Mouse (Mus musculus) hindbrain, embryonic 15.5 days (tissue): ENCODE results near the gene Hspb11. TPM values are rescaled to one million over a fixed set of nuclear protein-coding genes. Genes with fewer than 3 reads are reported as not detected.

Source experiments
- ATAC-seq: fragments of 200-750 bp; cut with Nextera tagmentation; 2 replicates; pipeline ENCODE4 v1.8.0; 2017; ENCODE audit warnings: low read depth, moderate number of reproducible peaks, moderate TSS enrichment; ENCODE audit not compliant: low FRiP score
- H3K27ac ChIP-seq: fragments of 300-500 bp; sonication (generic); replicated peaks from 2 replicates; pipeline ENCODE4 v1.5.1; 2015; ENCODE audit warnings: mild to moderate bottlenecking, inconsistent platforms
- H3K27me3 ChIP-seq: fragments of 300-500 bp; sonication (generic); 2 replicates; pipeline ENCODE4 v1.6.1; 2015; ENCODE audit warnings: control low read depth, inconsistent platforms
- H3K36me3 ChIP-seq: fragments of 300-500 bp; sonication (generic); 2 replicates; pipeline ENCODE4 v1.6.1; 2015; ENCODE audit warnings: control low read depth, inconsistent platforms
- H3K4me1 ChIP-seq: fragments of 300-500 bp; sonication (generic); replicated peaks from 2 replicates; pipeline ENCODE4 v1.6.1; 2015; ENCODE audit warnings: control low read depth, inconsistent platforms
- H3K4me2 ChIP-seq: fragments of 300-500 bp; sonication (generic); 2 replicates; pipeline ENCODE4 v1.6.1; 2015; ENCODE audit warnings: moderate library complexity, mild to moderate bottlenecking, inconsistent platforms
- H3K4me3 ChIP-seq: fragments of 300-500 bp; sonication (generic); 2 replicates; pipeline ENCODE4 v1.5.1; 2015; ENCODE audit warnings: mild to moderate bottlenecking, inconsistent platforms
- H3K9ac ChIP-seq: fragments of 300-500 bp; sonication (generic); 2 replicates; pipeline ENCODE4 v1.6.1; 2015; ENCODE audit warnings: inconsistent platforms
- H3K9me3 ChIP-seq: fragments of 300-500 bp; sonication (generic); 2 replicates; pipeline ENCODE4 v1.6.1; 2016; ENCODE audit warnings: control low read depth, inconsistent platforms
- WGBS: fragments of 180-500 bp; shearing (Covaris S2); methylation state at CpG from one replicate; pipeline ENCODE4 v1.1.7; 2015; 5-methylcytosine and 5-hydroxymethylcytosine counted together
- polyA plus RNA-seq: library from polyadenylated mRNA; unstranded; fragments of >200 nt; fragmentation: Nextera tagmentation; extraction: Ambion mirVana; gene quantifications from 2 replicates; pipeline ENCODE4 v1.2.1, GENCODE M21; 2015

Gene Hspb11
- polyA plus RNA-seq, 1 experiment from 2014 or later, result 34.8 TPM

DNA sequence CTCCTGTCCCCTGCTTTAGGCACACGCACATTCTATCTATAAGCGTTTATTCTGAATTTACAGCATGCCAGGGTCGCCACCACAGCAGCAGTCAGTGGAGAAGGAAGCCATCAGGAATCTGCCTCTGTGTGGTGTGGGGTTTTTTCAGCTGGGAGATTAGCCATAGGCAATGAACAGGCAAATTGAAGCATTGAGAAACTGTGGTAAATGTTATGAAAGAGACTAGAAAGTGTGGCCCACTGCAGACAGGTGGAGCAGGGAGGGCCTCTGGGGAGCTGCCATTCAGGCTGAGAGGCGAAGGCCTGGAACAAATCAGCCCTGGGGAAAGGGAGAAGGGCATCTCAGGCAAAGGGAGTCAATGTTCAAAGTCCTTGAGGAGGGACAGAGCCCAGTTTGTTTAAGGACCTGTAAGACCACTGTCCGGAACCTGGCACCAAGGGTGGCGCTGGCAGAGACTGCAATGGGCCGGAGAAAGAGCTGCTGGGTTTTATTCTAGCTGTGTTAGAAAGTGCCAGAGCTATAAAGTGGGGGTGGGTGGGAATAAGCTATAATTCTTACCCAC is 46.5 kb downstream of the Hspb11 start:
- Histone ChIP-seq H3K9ac (no peak overlapping the region), H3K27me3 (no peaks in the 10 kb centered on the region), H3K27ac (no peak overlapping the region), H3K4me3 (no peak overlapping the region), H3K9me3 (no peaks in the 10 kb centered on the region), H3K36me3 (no peaks in the 10 kb centered on the region), H3K4me1 (no peaks in the 10 kb centered on the region), H3K4me2 (no peak overlapping the region)
- ATAC-seq, result no peak
- 92% methylated on average over 7 of the region's 7 CpGs for WGBS

DNA sequence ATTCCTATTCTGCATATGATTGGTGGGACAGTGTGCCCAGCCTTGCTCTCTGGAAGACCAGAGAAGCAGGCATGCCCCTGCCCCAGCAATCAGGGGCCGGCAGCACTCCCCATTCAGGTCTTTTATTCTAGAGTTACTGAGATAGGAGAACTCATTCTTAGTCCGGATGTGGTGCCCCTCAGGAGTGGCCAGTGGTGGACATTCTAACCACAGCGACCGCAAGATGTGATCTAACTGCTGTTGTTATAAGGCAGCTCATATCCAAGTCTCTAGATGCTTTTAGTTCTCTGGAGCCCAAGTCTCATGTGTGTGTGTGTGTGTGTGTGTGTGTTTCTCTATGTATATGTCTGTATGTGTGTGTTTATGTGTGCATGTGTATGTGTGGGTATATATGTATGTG is 47.0 kb downstream of the Hspb11 start:
- no peak for ATAC-seq
- 85% methylated on average over 4 of the region's 4 CpGs for WGBS
- no peaks in the 10 kb centered on the region for H3K4me1 ChIP-seq
- no peak overlapping the region for H3K4me2 ChIP-seq
- H3K27ac ChIP-seq, result no peak overlapping the region
- H3K9me3 ChIP-seq, result no peaks in the 10 kb centered on the region
- no peak overlapping the region for H3K4me3 ChIP-seq
- H3K27me3 ChIP-seq, result no peaks in the 10 kb centered on the region
- H3K36me3 ChIP-seq, result no peaks in the 10 kb centered on the region
- no peak overlapping the region for H3K9ac ChIP-seq

DNA sequence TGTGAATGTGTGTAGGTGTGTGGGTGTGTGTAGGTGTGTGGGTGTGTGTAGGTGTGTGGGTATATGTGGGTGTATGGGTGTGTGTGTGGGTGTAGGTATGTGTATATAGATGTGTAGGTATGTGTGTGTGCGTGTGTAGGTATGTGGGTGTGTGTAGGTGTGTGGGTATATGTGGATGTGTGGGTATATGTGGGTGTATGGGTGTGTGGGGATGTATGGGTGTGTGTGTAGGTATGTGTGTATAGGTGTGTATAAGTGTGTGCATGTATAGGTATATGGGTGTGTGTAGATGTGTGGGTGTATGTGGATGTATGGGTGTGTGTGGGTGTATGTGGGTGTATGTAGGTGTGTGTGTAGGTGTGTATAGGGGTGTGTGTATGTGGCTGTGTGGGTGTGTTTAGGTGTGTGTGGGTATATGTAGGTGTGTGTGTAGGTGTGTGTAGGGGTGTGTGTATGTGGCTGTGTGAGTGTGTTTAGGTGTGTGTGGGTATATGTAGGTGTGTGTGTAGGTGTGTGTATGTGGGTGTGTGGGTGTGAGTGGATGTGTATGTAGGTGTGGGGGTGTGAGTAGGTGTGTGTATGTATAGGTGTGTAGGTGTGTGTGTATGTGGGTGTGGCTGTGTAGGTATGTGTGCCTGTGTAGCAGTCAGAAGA is 47.6 kb downstream of the Hspb11 start:
- WGBS, result 93% methylated on average over 1 of the region's 1 CpGs
- no peak overlapping the region for H3K9ac ChIP-seq

DNA sequence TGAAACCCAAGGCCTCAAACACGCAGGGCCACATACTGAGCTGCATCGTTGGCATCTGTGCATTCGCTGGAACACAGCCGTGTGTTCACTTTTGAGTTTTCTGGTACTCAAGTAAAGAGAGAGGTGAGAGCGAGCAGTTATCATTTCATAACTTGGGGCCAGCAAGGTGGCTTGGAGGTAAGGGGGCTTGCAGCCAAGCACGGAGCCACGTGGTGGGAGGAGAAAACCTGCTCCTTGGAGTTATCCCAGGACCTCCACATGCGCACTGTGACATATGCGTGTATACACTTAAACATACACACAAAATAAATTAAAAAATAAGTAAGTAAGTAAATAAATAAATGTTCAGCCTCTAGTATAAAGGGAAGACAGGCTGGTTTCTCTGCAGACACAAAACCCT is 48.8 kb downstream of the Hspb11 start:
- Histone ChIP-seq H3K9me3 (no peaks in the 10 kb centered on the region), H3K9ac (no peak overlapping the region), H3K4me2 (no peak overlapping the region), H3K27ac (no peak overlapping the region), H3K4me3 (no peak overlapping the region), H3K4me1 (0 out of 2 replicates have a peak, but pooled peaks cover 4% of the 10 kb centered on the region), H3K36me3 (no peaks in the 10 kb centered on the region), H3K27me3 (no peaks in the 10 kb centered on the region)
- 87% methylated on average over 9 of the region's 9 CpGs for WGBS
- no peak for ATAC-seq

More for the DNA sequence above, 47.6 kb downstream of the Hspb11 start:
- H3K4me2 ChIP-seq, result no peak overlapping the region
- H3K36me3 ChIP-seq, result no peaks in the 10 kb centered on the region
- H3K27ac ChIP-seq, result no peak overlapping the region
- H3K27me3 ChIP-seq, result no peaks in the 10 kb centered on the region
- no peak overlapping the region for H3K4me3 ChIP-seq
- no peaks in the 10 kb centered on the region for H3K9me3 ChIP-seq
- no peak for ATAC-seq
- H3K4me1 ChIP-seq, result no peaks in the 10 kb centered on the region

DNA sequence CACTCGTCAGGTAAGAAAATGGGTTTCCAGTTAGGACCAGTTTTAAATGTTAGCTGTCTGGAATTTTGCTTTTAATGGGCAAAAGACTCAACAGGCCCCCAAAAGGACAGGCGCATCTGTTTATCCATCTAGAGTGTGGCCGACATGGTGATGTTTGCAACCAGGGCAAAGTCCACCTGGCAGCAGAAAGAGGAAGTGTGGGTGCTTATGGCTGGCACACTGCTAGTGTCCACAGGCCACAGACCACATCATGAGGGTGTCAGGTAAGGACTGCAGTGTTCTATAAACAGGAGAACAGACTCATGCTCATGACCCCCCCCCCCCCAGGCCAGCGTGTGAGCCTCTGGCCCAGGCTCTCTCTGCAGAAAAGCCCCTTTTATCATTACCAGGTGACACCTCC is 49.4 kb downstream of the Hspb11 start:
- no peak overlapping the region for H3K27ac ChIP-seq
- no peak for ATAC-seq
- no peaks in the 10 kb centered on the region for H3K36me3 ChIP-seq
- H3K27me3 ChIP-seq, result no peaks in the 10 kb centered on the region
- no peak overlapping the region for H3K9ac ChIP-seq
- no peak overlapping the region for H3K4me3 ChIP-seq
- WGBS, result 90% methylated on average over 4 of the region's 4 CpGs
- H3K9me3 ChIP-seq, result no peaks in the 10 kb centered on the region
- H3K4me2 ChIP-seq, result no peak overlapping the region
- 0 out of 2 replicates have a peak, but pooled peaks cover 4% of the 10 kb centered on the region for H3K4me1 ChIP-seq

DNA sequence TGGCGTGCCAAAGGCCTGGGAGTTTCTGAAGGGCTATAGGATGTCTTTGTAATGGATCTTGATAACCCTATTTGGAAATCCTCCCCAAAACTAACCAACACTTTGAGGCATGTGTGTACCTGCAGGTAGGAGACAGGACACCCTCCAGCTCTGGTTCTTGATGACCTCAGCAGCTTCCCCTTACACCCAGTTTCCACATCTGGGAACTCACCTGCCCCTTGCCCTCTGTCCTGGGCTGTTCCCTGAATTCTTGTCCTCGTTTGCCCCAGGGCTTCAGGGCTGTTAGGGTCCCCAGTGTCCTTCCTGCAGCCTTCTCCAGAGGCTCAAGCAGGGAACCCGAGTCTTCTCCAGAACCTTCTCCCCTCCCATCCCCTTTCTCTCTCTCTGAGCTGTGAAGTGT is 50.1 kb downstream of the Hspb11 start:
- Histone ChIP-seq H3K27me3 (no peaks in the 10 kb centered on the region), H3K9ac (no peak overlapping the region), H3K4me1 (0 out of 2 replicates have a peak, but pooled peaks cover 4% of the 10 kb centered on the region), H3K36me3 (no peaks in the 10 kb centered on the region), H3K27ac (no peak overlapping the region), H3K4me2 (no peak overlapping the region), H3K9me3 (no peaks in the 10 kb centered on the region), H3K4me3 (no peak overlapping the region)
- ATAC-seq, result no peak
- 74% methylated on average over 3 of the region's 3 CpGs for WGBS

DNA sequence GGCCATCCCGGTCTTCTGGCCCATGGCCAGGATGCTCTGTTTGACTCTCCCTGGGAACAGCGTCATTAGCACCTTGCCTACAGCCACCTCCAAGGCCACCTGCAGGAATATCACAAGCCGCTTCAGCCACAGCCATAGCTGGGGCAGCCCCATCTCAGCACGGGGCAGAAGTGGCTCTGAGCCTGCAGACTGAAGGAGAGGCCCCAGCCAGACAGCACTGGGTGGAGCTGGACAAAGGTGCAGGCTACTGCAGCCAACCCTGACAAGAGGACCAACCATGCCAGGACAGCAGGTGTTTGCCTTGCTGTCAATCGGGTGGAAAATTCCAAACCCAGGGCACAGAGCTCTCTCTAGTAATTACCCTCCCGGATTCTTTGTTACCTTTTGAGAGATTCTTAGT is 53.6 kb downstream of the Hspb11 start, which contains the start of gene Dio1:
Gene Dio1 (minus strand): TSS at position 204 of the 400 bp plus-strand sequence.
- no peak for ATAC-seq
- 68% methylated on average over 6 of the region's 6 CpGs for WGBS

DNA sequence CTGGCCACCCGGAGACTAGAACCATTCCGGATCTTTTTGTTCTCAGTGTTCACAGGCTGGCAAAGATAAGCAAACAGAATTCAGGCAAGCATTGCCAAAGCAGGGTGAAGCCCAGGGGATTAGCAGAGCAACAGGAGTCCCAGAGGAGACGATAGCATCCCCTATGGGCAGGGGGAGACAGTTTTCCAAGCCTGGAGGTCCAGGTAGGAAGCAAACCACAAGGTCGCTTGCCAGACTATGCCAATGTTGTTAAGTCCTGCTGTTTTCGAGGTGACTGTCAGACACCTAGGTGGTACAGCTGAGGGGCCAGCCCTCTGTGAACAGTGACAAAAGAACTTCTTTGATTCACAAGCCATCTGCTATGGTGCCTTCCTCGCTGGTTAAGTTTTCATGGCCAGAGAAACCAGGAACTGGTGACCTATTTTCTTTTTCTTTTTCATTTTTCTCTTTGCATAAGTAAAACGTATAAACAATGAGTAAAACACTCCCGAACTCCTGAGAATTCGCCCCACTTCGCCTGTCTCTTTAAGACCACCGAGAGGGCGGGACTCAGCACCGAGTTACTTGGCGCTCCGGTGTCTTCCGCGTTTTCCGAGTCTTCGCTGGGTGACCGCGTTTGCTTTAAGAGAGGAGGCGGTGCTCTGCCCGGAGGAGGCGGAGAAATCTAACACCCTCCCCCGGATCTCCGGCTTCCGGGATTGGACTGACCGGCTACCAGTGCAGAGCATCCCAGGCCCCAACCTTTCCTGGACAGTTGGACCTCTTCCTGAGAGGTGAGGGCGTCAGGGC is 60.5 kb downstream of the Hspb11 start, which contains the start of gene Yipf1:
Gene Yipf1 (plus strand): TSS at position 674 of the 789 bp plus-strand sequence.
- Histone ChIP-seq H3K4me2 (peak within 1 kb of the TSS; percentile 71), H3K27ac (peak within 1 kb of the TSS; percentile 62), H3K4me1 (peaks cover 16% of the 10 kb centered on the region), H3K27me3 (no peaks in the 10 kb centered on the region), H3K9me3 (no peaks in the 10 kb centered on the region), H3K4me3 (peak within 1 kb of the TSS; percentile 69), H3K36me3 (peaks cover 2% of the 10 kb centered on the region), H3K9ac (peak within 1 kb of the TSS; percentile 64)
- peak; percentile 93 for ATAC-seq
- WGBS, result under 1% methylated on average over 29 of the region's 29 CpGs

More for the DNA sequence above, 53.6 kb downstream of the Hspb11 start, which contains the start of gene Dio1:
- Histone ChIP-seq H3K9ac (no peak within 1 kb of the TSS), H3K9me3 (no peaks in the 10 kb centered on the region), H3K27me3 (no peaks in the 10 kb centered on the region), H3K27ac (no peak within 1 kb of the TSS), H3K4me2 (no peak within 1 kb of the TSS), H3K4me3 (no peak within 1 kb of the TSS), H3K4me1 (0 out of 2 replicates have a peak, but pooled peaks cover 4% of the 10 kb centered on the region), H3K36me3 (no peaks in the 10 kb centered on the region)

DNA sequence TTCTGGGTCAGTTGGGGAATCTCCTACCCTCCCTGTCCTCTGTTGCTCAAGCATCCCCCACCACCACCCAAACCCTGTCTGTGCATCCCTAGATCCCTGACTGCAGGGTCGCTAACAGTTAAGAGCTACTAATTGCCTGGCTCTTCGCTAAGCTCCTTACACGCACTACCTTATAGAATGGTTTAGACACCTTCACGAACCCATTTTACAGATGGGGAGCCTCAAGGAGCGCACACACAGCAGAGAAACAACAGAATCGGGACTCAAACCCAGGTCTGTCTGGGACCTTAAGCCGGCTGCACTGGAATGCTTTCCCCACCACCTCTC is 61.0 kb downstream of the Hspb11 start:
- 5% methylated on average over 7 of the region's 7 CpGs for WGBS
- peak overlapping the region; percentile 69 for H3K4me3 ChIP-seq
- H3K9ac ChIP-seq, result peak overlapping the region; percentile 64
- no peaks in the 10 kb centered on the region for H3K9me3 ChIP-seq
- H3K4me1 ChIP-seq, result peaks cover 16% of the 10 kb centered on the region
- H3K36me3 ChIP-seq, result peaks cover 7% of the 10 kb centered on the region
- no peak; the same call in 1 of the 2 replicates for ATAC-seq
- peak overlapping the region; percentile 62 for H3K27ac ChIP-seq
- no peaks in the 10 kb centered on the region for H3K27me3 ChIP-seq
- peak overlapping the region; percentile 71 for H3K4me2 ChIP-seq

DNA sequence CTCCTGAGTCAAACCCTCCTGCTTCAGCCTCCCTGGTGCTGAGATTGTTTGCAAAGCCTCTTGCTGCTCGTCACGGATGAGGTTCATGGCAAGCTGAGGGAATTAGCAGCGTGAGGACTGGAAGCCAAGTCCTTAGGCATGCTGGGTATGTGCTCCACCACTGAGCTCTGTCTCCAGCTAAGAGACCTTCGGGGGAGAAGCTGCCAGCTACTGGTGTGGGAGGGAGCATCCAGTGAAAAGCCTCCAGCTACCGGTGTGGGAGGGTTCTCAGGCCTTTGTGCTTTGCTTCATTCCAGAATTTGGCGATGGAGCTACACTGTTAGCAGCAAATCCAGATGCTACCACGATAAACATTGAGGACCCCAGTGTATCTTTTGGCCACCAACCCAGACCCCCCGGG is 65.3 kb downstream of the Hspb11 start:
- 76% methylated on average over 8 of the region's 8 CpGs for WGBS
- H3K27ac ChIP-seq, result no peak overlapping the region
- no peak overlapping the region for H3K4me2 ChIP-seq
- peaks cover 10% of the 10 kb centered on the region for H3K4me1 ChIP-seq
- no peak overlapping the region for H3K9ac ChIP-seq
- peaks cover 41% of the 10 kb centered on the region for H3K36me3 ChIP-seq
- ATAC-seq, result no peak
- no peak overlapping the region for H3K4me3 ChIP-seq
- no peaks in the 10 kb centered on the region for H3K9me3 ChIP-seq
- no peaks in the 10 kb centered on the region for H3K27me3 ChIP-seq

DNA sequence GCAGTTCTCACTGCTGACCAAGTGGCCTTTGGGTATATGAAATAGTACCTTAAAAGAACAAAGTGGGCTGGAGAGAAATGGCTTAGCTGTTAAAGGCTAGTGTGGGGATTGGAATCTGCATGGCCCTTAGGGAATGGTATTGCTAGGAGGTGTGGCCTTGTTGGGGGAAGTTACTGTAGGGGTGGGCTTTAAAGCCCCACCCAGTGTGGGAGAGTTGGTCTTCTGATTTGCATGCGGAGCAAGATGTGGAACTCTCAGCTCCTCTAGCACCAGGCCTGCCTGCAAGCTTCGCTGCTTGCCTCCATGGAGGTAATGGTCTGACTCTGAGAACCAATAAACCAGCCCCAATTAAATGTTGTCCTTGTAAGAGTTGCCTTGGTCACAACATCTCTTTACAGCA is 67.6 kb downstream of the Hspb11 start:
- WGBS, result 71% methylated on average over 2 of the region's 2 CpGs
- H3K4me2 ChIP-seq, result no peak overlapping the region
- H3K4me1 ChIP-seq, result no peaks in the 10 kb centered on the region
- H3K27ac ChIP-seq, result no peak overlapping the region
- no peak overlapping the region for H3K9ac ChIP-seq
- no peak for ATAC-seq
- H3K4me3 ChIP-seq, result no peak overlapping the region
- H3K9me3 ChIP-seq, result no peaks in the 10 kb centered on the region
- H3K27me3 ChIP-seq, result no peaks in the 10 kb centered on the region
- H3K36me3 ChIP-seq, result peaks cover 48% of the 10 kb centered on the region

DNA sequence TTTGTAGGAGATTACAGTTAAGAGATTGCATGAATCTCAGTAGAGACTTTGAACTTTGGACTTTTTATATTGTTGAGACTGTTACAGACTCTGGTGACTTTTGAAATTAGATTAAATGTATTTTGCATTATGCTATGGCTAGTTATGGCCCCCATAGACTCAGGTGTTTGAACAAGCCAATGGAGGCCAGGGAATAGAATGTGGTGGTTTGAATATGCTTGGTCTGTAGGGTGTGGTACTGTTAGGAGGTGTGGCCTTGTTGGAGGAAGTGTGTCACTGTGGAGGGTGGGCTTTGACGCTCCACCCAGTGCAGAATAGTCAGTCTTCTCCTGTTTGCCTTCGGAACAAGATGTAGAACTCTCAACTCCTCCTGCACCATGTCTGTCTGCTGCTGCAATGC is 69.7 kb downstream of the Hspb11 start:
- Histone ChIP-seq H3K36me3 (peaks cover 54% of the 10 kb centered on the region), H3K27ac (no peak overlapping the region), H3K9me3 (no peaks in the 10 kb centered on the region), H3K9ac (no peak overlapping the region), H3K4me1 (no peaks in the 10 kb centered on the region), H3K27me3 (no peaks in the 10 kb centered on the region), H3K4me3 (no peak overlapping the region), H3K4me2 (no peak overlapping the region)
- ATAC-seq, result no peak
- WGBS, result 96% methylated on average over 2 of the region's 2 CpGs
